Mouse (Mus musculus) liver, embryonic 15.5 days (tissue): ENCODE measurements around the gene E130308A19Rik. TPM values are rescaled to one million over a fixed set of nuclear protein-coding genes. Genes with fewer than 3 reads are reported as not detected.
A peak's percentile ranks its signal among the peaks of the same experiment; 100 is the strongest.

ENCODE experiments used
- ATAC-seq: fragments of 200-750 bp; cut with Nextera tagmentation; 2 replicates; pipeline ENCODE4 v1.8.0; 2017; ENCODE audit warnings: moderate number of reproducible peaks, mild to moderate bottlenecking, moderate library complexity; ENCODE audit not compliant: insufficient read depth
- H3K27ac ChIP-seq: fragments of 300-500 bp; sonication (generic); replicated peaks from 2 replicates; pipeline ENCODE4 v1.5.1; 2015; ENCODE audit warnings: mild to moderate bottlenecking, inconsistent platforms
- H3K27me3 ChIP-seq: fragments of 300-500 bp; sonication (generic); 2 replicates; pipeline ENCODE4 v1.6.1; 2015; ENCODE audit warnings: mild to moderate bottlenecking, inconsistent platforms
- H3K36me3 ChIP-seq: fragments of 300-500 bp; sonication (generic); replicated peaks from 2 replicates; pipeline ENCODE4 v1.6.1; 2015; ENCODE audit warnings: moderate library complexity, mild to moderate bottlenecking, inconsistent platforms
- H3K4me1 ChIP-seq: fragments of 300-500 bp; sonication (generic); replicated peaks from 2 replicates; pipeline ENCODE4 v1.6.1; 2015; ENCODE audit warnings: inconsistent platforms
- H3K4me2 ChIP-seq: fragments of 300-500 bp; sonication (generic); 2 replicates; pipeline ENCODE4 v1.6.1; 2015; ENCODE audit warnings: moderate library complexity, mild to moderate bottlenecking, inconsistent platforms
- H3K4me3 ChIP-seq: fragments of 300-500 bp; sonication (generic); replicated peaks from 2 replicates; pipeline ENCODE4 v1.5.1; 2015; ENCODE audit warnings: mild to moderate bottlenecking, inconsistent platforms
- H3K9ac ChIP-seq: fragments of 300-500 bp; sonication (generic); 2 replicates; pipeline ENCODE4 v1.6.1; 2015; ENCODE audit warnings: moderate library complexity, mild to moderate bottlenecking, inconsistent platforms
- H3K9me3 ChIP-seq: fragments of 300-500 bp; sonication (generic); replicated peaks from 2 replicates; pipeline ENCODE4 v1.6.1; 2016; ENCODE audit warnings: inconsistent platforms
- WGBS: fragments of 180-500 bp; shearing (Covaris S2); methylation state at CpG from one replicate; pipeline ENCODE4 v1.1.7; 2015; ENCODE audit warnings: mixed read lengths; ENCODE audit not compliant: insufficient replicate concordance; 5-methylcytosine and 5-hydroxymethylcytosine counted together
- polyA plus RNA-seq: library from polyadenylated mRNA; unstranded; fragments of >200 nt; fragmentation: Nextera tagmentation; extraction: Ambion mirVana; gene quantifications from 2 replicates; pipeline ENCODE4 v1.2.1, GENCODE M21; 2015

The E130308A19Rik gene
- polyA plus RNA-seq, 1 experiment from 2014 or later, result 9.9 TPM

DNA sequence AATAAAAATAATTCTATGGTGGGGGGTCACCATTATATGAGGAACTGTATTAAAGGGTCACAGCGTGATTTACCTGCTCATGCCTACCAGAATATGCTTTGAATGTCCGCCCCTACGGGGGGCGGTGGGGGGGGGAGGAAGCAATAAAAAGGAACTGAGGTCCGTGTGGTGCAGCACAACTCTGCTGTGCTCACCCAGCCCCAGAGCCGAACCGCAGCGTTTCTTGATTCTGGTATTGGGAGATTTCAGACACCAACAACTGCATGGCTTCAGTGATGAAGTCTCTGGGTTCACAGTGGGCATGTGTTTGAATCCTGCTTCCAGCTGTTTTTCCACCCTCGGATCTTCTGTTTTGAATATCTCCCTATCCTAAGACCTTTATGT lies 101.9 kb downstream of the E130308A19Rik start:
- Histone ChIP-seq H3K27me3 (no peaks in the 10 kb centered on the region), H3K4me2 (no peak overlapping the region), H3K4me1 (peaks cover 21% of the 10 kb centered on the region), H3K4me3 (no peak overlapping the region), H3K36me3 (no peaks in the 10 kb centered on the region), H3K9me3 (no peaks in the 10 kb centered on the region), H3K27ac (no peak overlapping the region), H3K9ac (no peak overlapping the region)
- no peak for ATAC-seq
- 45% methylated on average over 9 of the region's 9 CpGs for WGBS

DNA sequence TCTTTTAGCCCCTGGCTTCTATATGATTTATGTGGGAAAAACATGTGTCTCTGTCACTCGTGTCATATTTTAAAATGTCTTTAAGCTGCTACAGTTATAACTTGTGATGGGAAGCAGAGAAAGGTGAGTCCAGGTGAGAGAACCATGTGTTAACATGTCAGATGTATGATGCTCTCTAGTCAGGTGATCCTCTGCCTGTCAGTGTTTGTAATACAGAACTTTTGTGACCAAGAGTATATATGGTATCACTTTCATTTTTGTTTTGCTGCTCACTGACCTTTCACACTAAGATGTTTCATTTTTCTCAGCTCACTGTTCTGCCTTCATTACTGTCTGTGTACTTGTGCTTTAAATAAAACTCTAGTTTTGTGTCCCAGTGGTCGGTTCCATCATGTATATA lies 102.8 kb downstream of the E130308A19Rik start:
- no peak for ATAC-seq
- 59% methylated on average over 2 of the region's 2 CpGs for WGBS

DNA sequence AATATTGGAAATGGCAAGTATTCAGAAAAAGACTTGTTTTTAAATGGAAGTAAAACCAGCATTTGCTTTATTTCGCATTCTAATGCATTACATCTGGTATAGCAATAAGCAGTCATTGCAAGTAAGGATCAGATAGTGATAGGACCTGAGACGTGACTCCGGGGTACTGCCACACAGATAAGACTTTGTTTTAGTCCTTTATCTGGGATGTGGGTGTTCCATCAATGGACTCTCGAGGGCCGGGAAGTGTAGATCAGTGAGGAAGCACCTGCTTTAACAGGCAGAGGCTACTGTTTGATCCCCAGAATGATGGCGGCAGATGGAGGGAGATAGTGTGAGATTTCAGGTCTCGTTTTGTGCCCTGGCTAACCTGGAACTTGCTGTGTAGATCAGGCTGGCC lies 105.5 kb downstream of the E130308A19Rik start:
- peak; percentile 47; the same call in 1 of the 2 replicates for ATAC-seq

More for the DNA sequence above, 102.8 kb downstream of the E130308A19Rik start:
- no peaks in the 10 kb centered on the region for H3K36me3 ChIP-seq
- no peak overlapping the region for H3K27ac ChIP-seq
- H3K4me2 ChIP-seq, result no peak overlapping the region
- H3K9me3 ChIP-seq, result no peaks in the 10 kb centered on the region
- no peaks in the 10 kb centered on the region for H3K27me3 ChIP-seq
- H3K9ac ChIP-seq, result no peak overlapping the region
- peaks cover 19% of the 10 kb centered on the region for H3K4me1 ChIP-seq
- no peak overlapping the region for H3K4me3 ChIP-seq

DNA sequence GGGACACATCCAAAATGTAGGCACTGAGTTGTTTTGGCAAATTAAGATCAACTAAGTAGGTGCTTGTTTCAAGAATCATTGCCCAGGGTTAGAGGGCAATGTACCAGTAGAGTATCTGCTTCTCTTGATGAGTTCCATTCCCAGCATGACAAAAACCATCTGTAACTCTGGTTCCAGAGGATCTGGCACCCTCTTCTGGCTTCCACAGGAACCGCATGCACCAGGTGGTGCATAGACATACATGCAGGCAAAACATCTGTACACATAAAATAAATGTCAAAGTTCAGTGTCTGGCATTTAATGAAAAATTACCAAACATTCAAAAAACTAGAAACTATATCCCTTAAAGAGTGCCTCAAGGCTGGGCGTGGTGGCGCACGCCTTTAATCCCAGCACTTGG lies 113.3 kb downstream of the E130308A19Rik start:
- H3K9ac ChIP-seq, result no peak overlapping the region
- no peaks in the 10 kb centered on the region for H3K9me3 ChIP-seq
- H3K4me2 ChIP-seq, result no peak overlapping the region
- no peak overlapping the region for H3K27ac ChIP-seq
- H3K4me3 ChIP-seq, result no peak overlapping the region
- no peaks in the 10 kb centered on the region for H3K4me1 ChIP-seq
- ATAC-seq, result no peak
- WGBS, result 87% methylated on average over 4 of the region's 4 CpGs
- no peaks in the 10 kb centered on the region for H3K36me3 ChIP-seq
- no peaks in the 10 kb centered on the region for H3K27me3 ChIP-seq

More for the DNA sequence above, 105.5 kb downstream of the E130308A19Rik start:
- Histone ChIP-seq H3K4me2 (no peak overlapping the region; the same call in 1 of the 2 replicates), H3K9me3 (no peaks in the 10 kb centered on the region), H3K4me1 (peaks cover 4% of the 10 kb centered on the region), H3K36me3 (no peaks in the 10 kb centered on the region), H3K27me3 (no peaks in the 10 kb centered on the region), H3K27ac (no peak overlapping the region), H3K9ac (no peak overlapping the region), H3K4me3 (no peak overlapping the region)
- WGBS, result 33% methylated on average over 7 of the region's 7 CpGs

DNA sequence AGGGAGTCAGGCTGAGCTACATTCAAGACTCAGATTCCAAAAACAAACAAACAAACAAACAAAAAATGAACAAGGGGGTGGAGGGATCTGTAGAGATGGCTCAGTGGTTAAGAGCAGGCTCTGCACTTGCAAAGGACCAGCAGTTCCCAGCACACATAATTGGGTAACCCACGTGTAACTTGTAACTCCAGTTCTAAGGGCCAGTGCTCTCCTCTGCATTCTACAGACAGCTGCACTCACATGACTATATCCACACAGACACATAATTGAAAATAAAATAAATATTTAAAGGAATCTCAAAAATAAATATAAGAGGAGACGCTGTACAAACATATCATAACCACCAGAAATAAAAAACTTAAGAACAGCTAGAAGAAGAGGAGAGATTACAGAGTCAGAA lies 113.9 kb downstream of the E130308A19Rik start:
- Histone ChIP-seq H3K36me3 (no peaks in the 10 kb centered on the region), H3K9me3 (no peaks in the 10 kb centered on the region), H3K4me1 (no peaks in the 10 kb centered on the region), H3K27me3 (no peaks in the 10 kb centered on the region), H3K4me2 (no peak overlapping the region), H3K9ac (no peak overlapping the region), H3K4me3 (no peak overlapping the region), H3K27ac (no peak overlapping the region)
- WGBS, result 67% methylated on average over 2 of the region's 2 CpGs
- ATAC-seq, result no peak

DNA sequence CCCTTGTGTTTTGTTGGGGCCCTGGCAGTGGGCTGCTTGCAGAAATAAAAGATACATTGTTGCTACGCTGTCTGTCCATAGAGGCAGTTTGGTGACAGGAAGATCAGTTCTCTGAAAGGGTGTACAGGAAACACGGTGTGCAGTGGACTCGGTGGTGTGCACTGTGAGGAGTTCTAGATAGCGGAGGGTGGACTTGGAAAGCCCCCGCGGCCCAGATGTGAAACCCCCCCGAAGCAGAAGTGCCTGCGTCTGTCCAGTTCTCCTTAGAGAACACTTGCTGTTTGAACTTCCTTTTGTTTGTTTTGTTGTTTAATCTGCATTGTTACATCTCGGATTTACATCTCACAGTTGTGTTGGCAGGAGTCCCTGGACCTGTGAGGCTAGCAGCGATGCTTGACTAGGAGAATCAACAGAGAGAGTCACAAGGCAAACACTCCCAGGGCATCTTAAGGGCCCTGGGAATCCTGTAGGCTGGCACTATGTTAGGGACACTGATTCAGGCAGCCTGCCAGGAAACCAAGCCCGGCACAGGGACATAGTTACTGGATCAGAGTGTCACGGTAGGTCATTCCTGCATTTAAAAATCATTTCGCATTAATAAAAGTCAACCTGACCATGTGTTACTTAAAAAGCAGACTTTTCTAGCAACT lies 127.6 kb downstream of the E130308A19Rik start:
- 55% methylated on average over 13 of the region's 13 CpGs for WGBS
- Histone ChIP-seq H3K9me3 (no peaks in the 10 kb centered on the region), H3K4me3 (no peak overlapping the region), H3K36me3 (0 out of 2 replicates have a peak, but pooled peaks cover 6% of the 10 kb centered on the region), H3K4me1 (peaks cover 3% of the 10 kb centered on the region; the same call in 1 of the 2 replicates), H3K27me3 (no peaks in the 10 kb centered on the region), H3K4me2 (no peak overlapping the region), H3K9ac (no peak overlapping the region), H3K27ac (no peak overlapping the region)
- no peak for ATAC-seq

DNA sequence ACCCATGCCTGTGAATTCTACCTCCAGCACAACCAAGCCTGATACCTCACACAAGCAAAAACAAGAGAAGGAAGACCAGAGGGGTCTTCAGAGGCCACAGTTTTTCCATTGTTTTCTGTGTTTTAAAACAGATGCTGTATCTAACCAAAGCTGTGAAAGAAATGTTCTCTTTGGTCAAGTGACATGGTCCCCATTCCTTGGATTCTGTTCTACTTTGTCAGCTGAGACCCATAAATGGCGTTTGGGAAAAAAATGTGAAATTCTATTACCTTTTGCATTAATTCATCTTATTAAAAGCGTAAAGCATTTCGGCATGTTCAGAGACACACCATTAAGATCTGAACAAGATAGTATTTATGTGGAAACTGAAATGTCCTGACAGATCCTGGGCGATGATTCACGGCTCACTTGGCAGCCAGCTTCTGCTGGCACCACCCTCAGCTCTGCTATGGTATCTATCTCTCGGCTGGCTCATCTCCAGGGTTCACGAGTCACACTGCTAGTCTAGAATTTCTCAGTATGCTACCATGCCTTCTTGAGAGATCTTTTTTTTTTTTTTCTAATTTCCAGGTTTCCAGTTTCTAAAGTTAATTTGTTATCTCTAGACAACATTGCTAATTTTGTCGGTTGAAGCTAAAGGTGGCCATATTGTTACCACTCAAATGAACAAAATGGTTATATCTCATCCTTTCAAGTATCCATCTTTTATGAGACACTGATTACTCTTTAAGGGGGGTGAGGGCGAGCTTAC lies 130.5 kb downstream of the E130308A19Rik start:
- Histone ChIP-seq H3K9ac (no peak overlapping the region), H3K27ac (no peak overlapping the region), H3K4me1 (peaks cover 3% of the 10 kb centered on the region; the same call in 1 of the 2 replicates), H3K27me3 (no peaks in the 10 kb centered on the region), H3K4me3 (no peak overlapping the region), H3K4me2 (no peak overlapping the region), H3K36me3 (0 out of 2 replicates have a peak, but pooled peaks cover 6% of the 10 kb centered on the region), H3K9me3 (no peaks in the 10 kb centered on the region)
- WGBS, result 58% methylated on average over 9 of the region's 9 CpGs
- no peak for ATAC-seq

DNA sequence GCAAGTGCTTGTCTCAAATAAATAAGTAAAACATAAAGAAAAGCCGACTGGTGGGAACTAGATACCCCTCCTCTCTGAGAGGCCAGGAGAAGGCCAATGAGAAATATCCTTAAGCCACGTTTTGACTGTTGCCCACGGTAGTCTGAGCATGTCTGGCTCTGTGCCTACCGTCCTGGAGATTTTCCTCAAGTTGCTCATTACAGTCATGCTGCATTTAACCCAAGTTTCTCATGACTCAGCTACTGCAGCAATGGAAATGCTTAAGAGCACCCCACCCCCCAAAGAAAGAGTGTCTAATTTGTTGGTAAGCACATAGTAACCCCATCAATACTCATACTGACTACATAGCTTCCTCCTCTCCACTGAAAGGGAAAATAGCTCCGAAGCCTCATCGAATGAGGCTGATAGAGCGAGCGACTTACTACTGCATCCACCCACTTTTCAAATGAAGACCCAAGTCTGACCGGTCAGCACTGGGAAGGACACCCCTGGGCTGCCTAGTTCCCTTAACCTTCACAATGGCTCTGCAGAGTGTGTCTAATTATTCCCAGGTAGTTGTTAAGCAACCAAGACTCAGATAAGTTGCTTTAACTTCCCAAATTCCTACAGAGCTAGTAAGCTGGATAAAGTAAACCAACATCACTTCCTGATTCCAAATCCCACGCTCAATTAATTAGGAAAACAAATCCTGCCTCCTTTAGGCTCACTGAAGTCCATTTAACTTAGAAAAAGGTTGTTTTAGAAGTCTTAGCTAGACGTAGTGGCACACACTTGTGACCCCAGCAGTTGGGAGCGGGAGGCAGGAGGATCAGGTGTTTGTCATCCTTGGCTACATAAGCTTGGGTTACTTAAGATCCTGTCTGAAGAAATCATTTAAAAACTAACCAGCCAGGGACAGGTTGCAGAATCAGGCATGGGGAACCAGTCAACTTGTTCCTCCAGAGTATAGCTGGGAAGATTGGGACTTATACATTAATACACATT lies 131.7 kb downstream of the E130308A19Rik start:
- no peak overlapping the region for H3K9ac ChIP-seq
- H3K4me2 ChIP-seq, result no peak overlapping the region
- peaks cover 3% of the 10 kb centered on the region; the same call in 1 of the 2 replicates for H3K4me1 ChIP-seq
- H3K4me3 ChIP-seq, result no peak overlapping the region
- no peaks in the 10 kb centered on the region for H3K27me3 ChIP-seq
- 0 out of 2 replicates have a peak, but pooled peaks cover 2% of the 10 kb centered on the region for H3K36me3 ChIP-seq
- H3K27ac ChIP-seq, result no peak overlapping the region
- no peak for ATAC-seq
- 71% methylated on average over 12 of the region's 12 CpGs for WGBS
- no peaks in the 10 kb centered on the region for H3K9me3 ChIP-seq

DNA sequence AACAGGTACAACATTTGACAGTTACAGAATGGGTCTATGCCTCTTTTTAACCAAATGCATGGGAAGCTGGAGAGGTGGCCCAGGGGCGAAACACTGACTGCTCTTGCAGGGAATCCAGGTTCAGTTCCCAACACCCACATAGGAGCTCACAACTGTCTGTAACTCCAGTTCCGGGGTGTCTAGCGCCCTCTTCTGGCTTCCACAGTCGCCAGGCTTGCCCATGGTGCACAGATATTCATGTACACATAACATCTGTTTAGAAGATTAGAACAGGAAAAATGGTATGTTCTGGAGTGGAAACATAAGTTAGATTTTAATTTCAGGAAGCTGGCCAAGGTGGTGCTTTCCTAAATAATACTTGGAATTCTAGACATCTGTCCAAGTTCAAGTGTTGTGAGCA lies 134.0 kb downstream of the E130308A19Rik start:
- no peak overlapping the region for H3K27ac ChIP-seq
- H3K4me2 ChIP-seq, result no peak overlapping the region
- no peaks in the 10 kb centered on the region for H3K36me3 ChIP-seq
- 54% methylated on average over 4 of the region's 4 CpGs for WGBS
- H3K27me3 ChIP-seq, result no peaks in the 10 kb centered on the region
- H3K4me1 ChIP-seq, result peaks cover 3% of the 10 kb centered on the region
- H3K9ac ChIP-seq, result no peak overlapping the region
- no peak for ATAC-seq
- H3K9me3 ChIP-seq, result no peaks in the 10 kb centered on the region
- no peak overlapping the region for H3K4me3 ChIP-seq

DNA sequence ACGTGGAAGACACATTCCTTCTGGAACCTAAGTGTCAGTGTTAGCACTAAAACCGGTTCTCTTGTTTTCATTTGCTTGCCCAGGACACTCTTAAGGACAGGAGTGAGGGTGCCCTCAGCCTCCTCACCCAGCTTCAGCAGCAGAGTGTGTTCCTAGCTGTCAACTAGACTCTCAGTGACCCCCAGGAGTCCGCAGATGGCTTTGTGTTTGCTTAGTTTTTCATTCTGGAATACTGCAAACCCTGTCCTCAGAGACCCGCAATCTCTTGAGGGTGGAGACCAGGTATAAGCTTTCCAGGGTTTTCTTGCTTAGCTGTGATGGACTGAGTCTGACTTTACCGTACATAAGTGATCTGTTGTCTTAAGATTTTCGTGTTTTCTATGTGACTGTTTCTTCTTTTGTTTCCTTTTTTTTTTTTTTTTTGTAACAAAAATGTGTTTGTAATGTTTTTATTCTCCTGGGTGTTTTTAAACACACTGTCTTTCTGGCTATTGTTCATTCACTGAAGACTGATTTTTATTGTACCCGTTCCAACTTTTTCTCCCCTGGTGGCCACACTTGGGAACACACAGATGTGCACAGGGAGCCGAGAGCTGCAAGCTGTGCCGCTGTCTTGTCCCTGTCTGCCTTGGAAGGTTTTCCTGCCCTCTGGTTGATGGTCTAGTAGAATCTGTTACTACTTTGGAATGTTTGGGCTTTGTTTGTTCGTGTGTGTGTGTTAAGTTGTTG lies 134.8 kb downstream of the E130308A19Rik start:
- peaks cover 6% of the 10 kb centered on the region; the same call in 1 of the 2 replicates for H3K4me1 ChIP-seq
- H3K9ac ChIP-seq, result no peak overlapping the region
- no peak overlapping the region for H3K4me2 ChIP-seq
- WGBS, result 54% methylated on average over 10 of the region's 10 CpGs
- H3K27ac ChIP-seq, result no peak overlapping the region
- no peaks in the 10 kb centered on the region for H3K36me3 ChIP-seq
- no peak overlapping the region for H3K4me3 ChIP-seq
- no peaks in the 10 kb centered on the region for H3K9me3 ChIP-seq
- no peaks in the 10 kb centered on the region for H3K27me3 ChIP-seq
- ATAC-seq, result no peak
